Mouse (Mus musculus) liver, adult 2 months (tissue): ENCODE data around the gene Rbbp8nl. TPM values are rescaled to one million over a fixed set of nuclear protein-coding genes. Genes with fewer than 3 reads are reported as not detected.

Experiments used
- DNase-seq: peaks from one replicate; pipeline ENCODE4 v3.0.0-alpha.2; 2011; ENCODE audit warnings: low read depth, low spot score; ENCODE audit errors: extremely low read depth
- H3K27ac ChIP-seq: fragments of 200-500 bp; replicated peaks from 2 replicates; pipeline ENCODE4 v1.5.1; 2012; ENCODE audit warnings: low read depth, mild to moderate bottlenecking, control low read depth, inconsistent platforms, low read length; ENCODE audit not compliant: insufficient read depth
- H3K27me3 ChIP-seq: fragments of 200-500 bp; 2 replicates; pipeline ENCODE4 v1.6.1; 2012; ENCODE audit warnings: mild to moderate bottlenecking, moderate library complexity, low read length, inconsistent platforms; ENCODE audit not compliant: control insufficient read depth, insufficient read depth
- H3K36me3 ChIP-seq: fragments of 200-500 bp; 2 replicates; pipeline ENCODE4 v1.6.1; 2012; ENCODE audit warnings: low read length, inconsistent platforms; ENCODE audit not compliant: control insufficient read depth, insufficient read depth
- H3K4me1 ChIP-seq: fragments of 200-500 bp; 2 replicates; pipeline ENCODE4 v1.6.1; 2011; ENCODE audit warnings: low read length; ENCODE audit not compliant: control insufficient read depth, insufficient read depth
- H3K4me3 ChIP-seq: fragments of 200-500 bp; 2 replicates; pipeline ENCODE4 v1.5.1; 2011; ENCODE audit warnings: low read depth, mild to moderate bottlenecking, control low read depth, low read length, moderate library complexity; ENCODE audit not compliant: insufficient read depth
- H3K79me2 ChIP-seq: fragments of 200-500 bp; 2 replicates; pipeline ENCODE4 v1.6.1; 2012; ENCODE audit warnings: inconsistent platforms, mild to moderate bottlenecking, low read length, moderate library complexity; ENCODE audit not compliant: control insufficient read depth, insufficient read depth
- H3K9ac ChIP-seq: fragments of 200-500 bp; 2 replicates; pipeline ENCODE4 v1.6.1; 2012; ENCODE audit warnings: low read depth, mild to moderate bottlenecking, control low read depth, inconsistent platforms, low read length
- CTCF ChIP-seq: fragments of 200-500 bp; IDR thresholded peaks from 2 replicates; pipeline ENCODE4 v1.5.1; 2011; ENCODE audit warnings: low read depth, low read length, control low read depth
- POLR2A ChIP-seq: fragments of 200-500 bp; IDR thresholded peaks from 2 replicates; pipeline ENCODE4 v1.6.1; 2011; ENCODE audit warnings: low read length, control low read depth; ENCODE audit not compliant: insufficient read depth; ENCODE audit errors: extremely low read depth
- WGBS: fragments of 180-500 bp; shearing (Covaris S2); methylation state at CpG from one replicate; pipeline ENCODE4 v1.1.7; 2018; 5-methylcytosine and 5-hydroxymethylcytosine counted together
- polyA plus RNA-seq: library from polyadenylated mRNA; depleted of rRNA; stranded (reverse); fragments of >200 nt; gene quantifications from 2 replicates; pipeline ENCODE4 v1.2.3, GENCODE M21; 2012
- total RNA-seq: library from RNA; depleted of rRNA; stranded (reverse); fragments of >200 nt; gene quantifications from 2 replicates; pipeline ENCODE4 v1.2.3, GENCODE M21; 2014

Gene Rbbp8nl
- total and polyA plus RNA-seq, 2 experiments = not detected

DNA sequence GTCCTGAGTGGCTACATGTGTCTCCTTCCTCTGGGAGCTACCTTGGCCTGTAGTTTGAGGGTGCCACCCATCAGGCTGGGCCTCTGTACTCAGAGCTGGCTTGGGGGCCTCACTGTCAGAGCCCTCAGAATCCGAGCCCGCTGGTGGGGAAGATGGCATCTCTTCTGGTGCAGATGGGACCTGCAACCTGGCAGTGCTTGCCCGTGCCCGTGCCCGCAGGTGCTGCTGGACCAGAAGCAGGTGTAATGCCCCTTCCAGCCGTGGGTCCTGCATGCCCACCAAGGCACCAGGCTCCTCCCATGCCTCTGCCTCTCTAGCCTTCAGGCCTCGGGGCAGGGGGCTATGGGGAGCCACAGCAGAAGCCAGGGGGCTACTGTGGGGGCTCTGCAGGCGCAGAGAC is 10.4 kb downstream of the Rbbp8nl start:
- H3K27me3 ChIP-seq = no peaks in the 10 kb centered on the region
- TF ChIP-seq CTCF (no peak), POLR2A (no peak)
- H3K27ac ChIP-seq = no peak overlapping the region
- H3K36me3 ChIP-seq = no peaks in the 10 kb centered on the region
- H3K4me1 ChIP-seq = peaks cover 2% of the 10 kb centered on the region; the same call in 1 of the 2 replicates
- H3K4me3 ChIP-seq = no peak overlapping the region
- no peak for DNase-seq
- no peak overlapping the region for H3K9ac ChIP-seq
- WGBS = 91% methylated on average over 8 of the region's 8 CpGs
- no peaks in the 10 kb centered on the region for H3K79me2 ChIP-seq

DNA sequence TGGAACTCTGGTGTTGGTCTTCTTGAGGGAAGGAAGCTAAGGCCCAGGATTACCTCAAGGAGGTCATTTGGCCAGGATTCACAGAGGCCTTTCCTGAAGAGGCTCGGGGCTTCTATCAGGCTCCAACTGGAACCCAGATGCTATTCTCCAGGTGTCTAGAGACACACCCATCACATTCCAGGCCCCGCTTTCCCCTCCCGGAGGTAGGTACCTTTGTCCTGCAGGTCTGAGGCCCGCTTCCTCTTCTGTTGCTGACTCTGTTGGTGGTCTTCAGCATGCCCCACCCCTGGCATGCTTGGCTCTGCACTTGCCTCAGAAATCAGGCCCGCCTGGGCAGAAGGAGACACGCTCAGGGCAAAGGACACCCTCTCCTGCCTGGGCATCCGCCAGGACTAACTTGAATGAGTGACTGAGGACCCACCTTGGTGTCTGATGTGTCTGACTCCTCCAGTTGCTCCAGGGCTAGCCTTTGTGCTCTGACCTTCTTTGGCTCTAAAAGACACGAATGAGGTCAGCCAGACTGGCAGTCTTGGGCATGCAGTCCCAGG is 11.8 kb downstream of the Rbbp8nl start:
- no peak overlapping the region for H3K27ac ChIP-seq
- TF ChIP-seq CTCF = no peak
- TF ChIP-seq POLR2A = no peak
- H3K79me2 ChIP-seq = peaks cover 2% of the 10 kb centered on the region; the same call in 1 of the 2 replicates
- peaks cover 5% of the 10 kb centered on the region; the same call in 1 of the 2 replicates for H3K4me1 ChIP-seq
- no peaks in the 10 kb centered on the region for H3K27me3 ChIP-seq
- H3K36me3 ChIP-seq = no peaks in the 10 kb centered on the region
- WGBS = 91% methylated on average over 8 of the region's 8 CpGs
- no peak for DNase-seq
- no peak overlapping the region for H3K9ac ChIP-seq
- no peak overlapping the region for H3K4me3 ChIP-seq

DNA sequence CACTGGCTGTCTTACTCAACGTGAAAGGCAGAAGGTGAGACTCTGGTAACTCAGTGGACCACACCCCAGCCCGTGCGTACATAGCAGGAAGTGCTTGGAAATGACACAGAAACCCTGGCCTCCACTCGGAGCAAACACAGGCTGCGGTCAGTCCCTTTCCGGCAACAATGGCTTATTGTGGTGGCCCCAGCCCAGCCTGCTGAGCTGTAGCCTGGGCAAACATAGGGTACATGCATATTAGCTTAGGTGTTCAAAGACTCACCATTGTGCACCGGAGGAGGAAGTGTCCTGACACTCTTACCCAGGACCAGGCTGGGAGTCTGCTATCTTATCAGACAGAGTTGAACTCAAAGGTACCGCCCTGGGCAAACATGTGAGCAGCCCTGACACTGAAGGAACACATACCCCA is 12.8 kb downstream of the Rbbp8nl start:
- no peak for DNase-seq
- Histone ChIP-seq H3K79me2 (peaks cover 9% of the 10 kb centered on the region; the same call in 1 of the 2 replicates), H3K27me3 (no peaks in the 10 kb centered on the region), H3K4me3 (no peak overlapping the region), H3K4me1 (peaks cover 11% of the 10 kb centered on the region), H3K36me3 (no peaks in the 10 kb centered on the region), H3K9ac (no peak overlapping the region), H3K27ac (no peak overlapping the region)
- TF ChIP-seq POLR2A = no peak
- no peak for TF ChIP-seq CTCF
- WGBS = 39% methylated on average over 8 of the region's 8 CpGs

GRCm38 (mm10) chr2:180276385-180276784 is 13.3 kb downstream of the Rbbp8nl start:
- Histone ChIP-seq H3K4me1 (peaks cover 14% of the 10 kb centered on the region), H3K27ac (no peak overlapping the region)
- DNase-seq = no peak

DNA sequence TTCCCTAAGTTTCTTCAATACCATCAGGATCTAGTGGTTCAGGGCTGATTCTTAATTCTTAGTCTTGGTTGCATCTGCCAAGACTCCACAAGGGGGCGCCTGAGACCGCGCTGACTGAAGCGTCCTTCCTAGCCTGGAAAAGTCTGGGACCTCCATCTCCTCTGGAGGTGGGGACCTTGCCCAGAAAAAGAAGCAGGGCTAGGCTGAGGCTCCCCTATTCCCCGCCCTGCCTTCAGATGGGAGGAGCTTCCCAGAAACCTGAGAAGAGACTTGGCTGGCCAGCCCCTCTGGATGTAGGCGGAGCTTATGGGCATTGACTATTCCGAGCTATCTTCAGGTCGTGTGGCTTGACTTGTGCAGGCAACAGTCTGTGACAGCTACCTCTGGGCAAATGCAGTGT is 13.8 kb downstream of the Rbbp8nl start:
- H3K4me3 ChIP-seq = no peak overlapping the region
- no peaks in the 10 kb centered on the region for H3K36me3 ChIP-seq
- TF ChIP-seq CTCF (peak; percentile 87), POLR2A (no peak)
- H3K27ac ChIP-seq = no peak overlapping the region
- H3K4me1 ChIP-seq = peaks cover 17% of the 10 kb centered on the region
- no peaks in the 10 kb centered on the region for H3K27me3 ChIP-seq
- WGBS = 1% methylated on average over 8 of the region's 8 CpGs
- H3K9ac ChIP-seq = no peak overlapping the region
- H3K79me2 ChIP-seq = peaks cover 18% of the 10 kb centered on the region; the same call in 1 of the 2 replicates
- DNase-seq = peak; percentile 77

More at GRCm38 (mm10) chr2:180276385-180276784, 13.3 kb downstream of the Rbbp8nl start:
- H3K36me3 ChIP-seq = no peaks in the 10 kb centered on the region
- H3K27me3 ChIP-seq = no peaks in the 10 kb centered on the region
- 35% methylated on average over 4 of the region's 4 CpGs for WGBS
- H3K9ac ChIP-seq = no peak overlapping the region
- TF ChIP-seq CTCF (no peak), POLR2A (no peak)
- H3K4me3 ChIP-seq = no peak overlapping the region
- peaks cover 14% of the 10 kb centered on the region; the same call in 1 of the 2 replicates for H3K79me2 ChIP-seq

- Histone ChIP-seq H3K9ac (no peak overlapping the region), H3K79me2 (peaks cover 23% of the 10 kb centered on the region; the same call in 1 of the 2 replicates), H3K4me1 (peaks cover 17% of the 10 kb centered on the region), H3K27me3 (no peaks in the 10 kb centered on the region), H3K4me3 (no peak overlapping the region), H3K36me3 (no peaks in the 10 kb centered on the region), H3K27ac (no peak overlapping the region)
- TF ChIP-seq POLR2A = no peak
- TF ChIP-seq CTCF = no peak
- no peak for DNase-seq
- WGBS = 95% methylated on average over 2 of the region's 2 CpGs
Observed at GRCm38 (mm10) chr2:180274523-180274922, 15.2 kb downstream of the Rbbp8nl start.
